Mouse (Mus musculus) megakaryocyte, embryonic 14.5 days (primary cell): Measurements from ENCODE around the gene Magt1.

Source experiments
- FLI1 ChIP-seq: IDR thresholded peaks from 2 replicates; pipeline ENCODE4 v1.6.1; 2012; ENCODE audit warnings: low read length, inconsistent platforms, mixed read lengths
- GATA1 ChIP-seq: IDR thresholded peaks from 3 replicates; pipeline ENCODE4 v1.6.1; 2012; ENCODE audit warnings: mixed read lengths, low read length, inconsistent platforms, borderline replicate concordance

GRCm38 (mm10) chrX:105927941-105928860 is 83.5 kb downstream of the Magt1 start:
- TF ChIP-seq GATA1: no peak
- TF ChIP-seq FLI1: no peak
